In the genomic region with DNA sequence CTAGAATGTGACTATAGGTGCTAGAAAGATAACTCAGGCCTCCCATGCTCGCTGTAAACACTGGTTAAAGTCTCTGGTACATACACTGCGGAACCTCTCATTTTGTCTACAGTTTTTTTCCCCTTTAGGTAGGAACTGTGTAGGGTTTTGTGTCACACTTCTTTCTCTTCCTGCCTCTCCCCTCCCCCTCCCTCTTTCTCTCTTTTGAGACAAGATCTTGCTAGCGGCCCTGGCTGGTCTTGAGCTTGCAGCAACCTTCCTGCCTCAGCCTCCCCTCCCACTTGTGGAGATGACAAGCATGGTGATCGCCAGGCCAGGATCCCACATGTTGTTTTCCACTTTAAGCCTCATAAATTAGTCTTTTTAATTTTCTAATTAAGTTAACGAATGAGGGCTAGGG, we compare ENCODE assay signal across 24 mouse cellular contexts. TPM values are rescaled to one million over a fixed set of nuclear protein-coding genes. Genes with fewer than 3 reads are reported as not detected.
A peak's percentile ranks its signal among the peaks of the same experiment; 100 is the strongest.
DNase-seq lines count a peak whose midpoint lies in the region; TF ChIP-seq lines count a peak whose summit lies in the region.
"Had no signal": no experiment of that assay in that cellular context is flagged by ENCODE, and none has a peak within 500 bp of the region (broad histone marks: within the 10 kb centered on the region; RNA-seq: fewer than 3 reads in every experiment).

No protein-coding gene starts in this region.

- DNase-seq in ES-CJ7 (ENCODE audit: low read depth, low spot score) (peak; percentile 77), ES-E14 (ENCODE audit: low read depth, low spot score) (no peak), R1 (ENCODE audit: low read depth, low spot score) (peak; percentile 79), ZHBTc4 (ENCODE audit: low read depth, low spot score) (peak; percentile 54)
- DNase-seq in spleen, adult 12 weeks (ENCODE audit: low spot score): no peak
- DNase-seq in cerebellum, adult 9-11 months: no peak
- DNase-seq in left cerebral cortex, postnatal 4 days: no peak
- DNase-seq in layer of hippocampus, adult 9-11 months: no peak
- DNase-seq: adrenal gland, adult 2 months; adrenal gland, adult 8-10 months; adrenal gland, postnatal 10 days; adrenal gland, postnatal 14 days; adrenal gland, postnatal 25 days; adrenal gland, postnatal 36 days; B cell, adult 2 months; cerebellum, adult 11 months; cerebellum, adult 11-12 months; cerebellum, adult 18-20 months; cerebellum, adult 2 months; cerebellum, adult 8-10 months; cerebellum, adult 9-10 months had no signal

- intact Hi-C loops in left cerebral cortex, postnatal 4 days (cut with DNase I): loop anchor here (5.0 kb wide), 1 partner anchor 59 kb away; no protein-coding TSS in a partner anchor

- no peak overlapping the region for H3K4me3 ChIP-seq in ES-E14 (ENCODE audit: insufficient read depth in 1 of 2, low read depth in 1 of 2, low read length in 2 of 2, poor library complexity in 1 of 2, severe bottlenecking in 1 of 2)

- no peaks in the 10 kb centered on the region for H3K36me3 ChIP-seq in ES-E14 (ENCODE audit: control insufficient read depth, insufficient read depth, low read length, poor library complexity, severe bottlenecking)
- H3K36me3 ChIP-seq: G1E had no signal

- peaks cover 15 to 22% of the 10 kb centered on the region in 2 experiments; a peak in 3 of 4 replicates for H3K4me1 ChIP-seq in ES-E14 (ENCODE audit: control insufficient read depth in 2 of 2, insufficient read depth in 2 of 2, low read length in 2 of 2, poor library complexity in 1 of 2)

- H3K9ac ChIP-seq in ES-E14 (ENCODE audit: insufficient read depth, low read depth, low read length, poor library complexity, severe bottlenecking): peak overlapping the region; percentile 14; the same call in 1 of the 2 replicates

- H3K27ac ChIP-seq in ES-E14 (ENCODE audit: insufficient read depth, low read depth, low read length, poor library complexity, severe bottlenecking): peak overlapping the region; percentile 42; the same call in 1 of the 2 replicates

- no peaks in the 10 kb centered on the region for H3K9me3 ChIP-seq in ES-E14 (ENCODE audit: control insufficient read depth, insufficient read depth, low read depth, low read length)
- H3K9me3 ChIP-seq: G1E had no signal

- in situ Hi-C loops in ES-E14 (cut with MboI; ENCODE audit: low sequenced_read_pairs in 2 of 2, unreplicated experiment in 2 of 2): no loop called here

TF ChIP-seq in ES-E14, 5 proteins besides CTCF, POLR2A, EP300 and RAD21:
- no peak for TF ChIP-seq HCFC1 (IDR thresholded peaks at IDR 0.05; ENCODE audit: borderline replicate concordance, insufficient read depth, low read length)
- no peak for TF ChIP-seq MAFK (IDR thresholded peaks at IDR 0.05; ENCODE audit: insufficient read depth, low read depth, low read length)
- no peak for TF ChIP-seq ZC3H11A (IDR thresholded peaks at IDR 0.05; ENCODE audit: borderline replicate concordance, low read depth, low read length)
- no peak for TF ChIP-seq ZNF384 (IDR thresholded peaks at IDR 0.05; ENCODE audit: low read depth, low read length)
- TF ChIP-seq CHD2 (IDR thresholded peaks at IDR 0.05; ENCODE audit: low read depth, low read length): no peak

RNA-seq across cellular contexts. Expression of gene Klf15, which starts 8.6 kb away (rescaled TPM):
- total RNA-seq in ES-E14 (2012; rRNA removed): 6.4 and 11.3 TPM in 2 replicates
- 10 to 100 TPM; 11.7 to 12.3 TPM for total RNA-seq in left cerebral cortex, postnatal 4 days (2021)
- total RNA-seq: CH12.LX, MEL had no signal

RNA-seq across cellular contexts. Expression of gene Cfap100, which starts 25.2 kb away (rescaled TPM):
- total RNA-seq in ES-E14 (2012; rRNA removed): 0.98 and 1.0 TPM in 2 replicates
- 1 to 10 TPM; 6.7 to 8.5 TPM for total RNA-seq in left cerebral cortex, postnatal 4 days (2021)
- total RNA-seq: CH12.LX, MEL had no signal

RNA-seq across cellular contexts. Expression of gene Aldh1l1, which starts 32.5 kb away (rescaled TPM):
- 3.9 and 4.0 TPM in 2 replicates for total RNA-seq in ES-E14 (2012; rRNA removed)
- 10 to 100 TPM; 56.1 to 57.5 TPM for total RNA-seq in left cerebral cortex, postnatal 4 days (2021)

Comparison
In these comparisons a context has a peak if more than half of its experiments do, and no peak if none do; other contexts are left out.
1. DNase-seq: peak in ES-CJ7 (single experiment), R1 (single experiment) and ZHBTc4 (single experiment); none in ES-E14 (single experiment), spleen, adult 12 weeks (single experiment), cerebellum, adult 9-11 months (single experiment), left cerebral cortex, postnatal 4 days (single experiment) and layer of hippocampus, adult 9-11 months (single experiment).
2. RNA of gene Aldh1l1, which starts 32.5 kb away (total RNA-seq): 56.1 to 57.5 TPM in left cerebral cortex, postnatal 4 days; 3.9 to 4.0 TPM in ES-E14; every median in the first group is over 10 times any median in the second.